Mouse (Mus musculus): Measurements from ENCODE around the gene Extl1. TPM values are rescaled to one million over a fixed set of nuclear protein-coding genes. Genes with fewer than 3 reads are reported as not detected.
A peak's percentile ranks its signal among the peaks of the same experiment; 100 is the strongest.
"Not testable (repeated sequence)": the region's sequence is repeated elsewhere in the genome, so short reads cannot be mapped to it uniquely, and the experiment has no call there.

Gene Extl1
- total RNA-seq (2021) = 1 to 10 TPM; 2.7 to 2.9 TPM

- DNase-seq = not testable (repeated sequence)
Observed at GRCm38 (mm10) chr4:134383750-134384149, at the start of gene Extl1. Gene Extl1, minus strand, starts transcription at chr4:134383850.

- no peak for DNase-seq
Observed at GRCm38 (mm10) chr4:134432686-134433360, 49.2 kb upstream of the Extl1 start.

- DNase-seq = no peak
Observed at GRCm38 (mm10) chr4:134430381-134431004, 46.8 kb upstream of the Extl1 start.

GRCm38 (mm10) chr4:134425088-134425487, 41.4 kb upstream of the Extl1 start:
- no peak for DNase-seq

GRCm38 (mm10) chr4:134423949-134424348, 40.3 kb upstream of the Extl1 start:
- no peak for DNase-seq

GRCm38 (mm10) chr4:134421971-134422370, 38.3 kb upstream of the Extl1 start:
- no peak for DNase-seq

- DNase-seq = no peak
Observed at GRCm38 (mm10) chr4:134417111-134417510, 33.5 kb upstream of the Extl1 start.

- no peak for DNase-seq
Observed at GRCm38 (mm10) chr4:134416602-134417001, 33.0 kb upstream of the Extl1 start.

- DNase-seq = peak; percentile 42
Observed at GRCm38 (mm10) chr4:134416177-134416576, 32.5 kb upstream of the Extl1 start.

- peak; percentile 33 for DNase-seq
Observed at GRCm38 (mm10) chr4:134409286-134409685, 25.6 kb upstream of the Extl1 start.

GRCm38 (mm10) chr4:134403721-134404120, 20.1 kb upstream of the Extl1 start:
- no peak for DNase-seq

GRCm38 (mm10) chr4:134402571-134403262, 19.1 kb upstream of the Extl1 start:
- DNase-seq = peak; percentile 75

GRCm38 (mm10) chr4:134401856-134402570, 18.4 kb upstream of the Extl1 start:
- no peak for DNase-seq

GRCm38 (mm10) chr4:134401181-134401661, 17.6 kb upstream of the Extl1 start:
- peak; percentile 67 for DNase-seq

GRCm38 (mm10) chr4:134400206-134400605, 16.6 kb upstream of the Extl1 start:
- DNase-seq = no peak

- DNase-seq = no peak
Observed at GRCm38 (mm10) chr4:134397732-134398131, 14.1 kb upstream of the Extl1 start.

- peak; percentile 80 for DNase-seq
Observed at GRCm38 (mm10) chr4:134397121-134397520, 13.5 kb upstream of the Extl1 start.

- DNase-seq = peak; percentile 95
Observed at GRCm38 (mm10) chr4:134395977-134396825, 12.6 kb upstream of the Extl1 start, which contains the start of gene Pafah2. Gene Pafah2, plus strand, starts transcription at chr4:134396320.

- DNase-seq = no peak
Observed at GRCm38 (mm10) chr4:134395142-134395541, 11.5 kb upstream of the Extl1 start.

- DNase-seq = no peak
Observed at GRCm38 (mm10) chr4:134393026-134393425, 9.4 kb upstream of the Extl1 start.

- no peak for DNase-seq
Observed at GRCm38 (mm10) chr4:134392595-134392994, 8.9 kb upstream of the Extl1 start.

GRCm38 (mm10) chr4:134391636-134392035, 8.0 kb upstream of the Extl1 start:
- no peak for DNase-seq

Measured in heart, postnatal 4 days (tissue).